Mouse (Mus musculus) ES-E14 (cell line): ENCODE measurements around the gene Reep3.

Source experiments
- HCFC1 ChIP-seq: IDR thresholded peaks from 2 replicates; pipeline ENCODE4 v1.6.1; 2012; ENCODE audit warnings: low read length, inconsistent platforms, borderline replicate concordance; ENCODE audit not compliant: insufficient read depth
- MAFK ChIP-seq: IDR thresholded peaks from 2 replicates; pipeline ENCODE4 v1.6.1; 2014; ENCODE audit warnings: mild to moderate bottlenecking, low read depth, low read length, inconsistent platforms; ENCODE audit not compliant: insufficient read depth

DNA sequence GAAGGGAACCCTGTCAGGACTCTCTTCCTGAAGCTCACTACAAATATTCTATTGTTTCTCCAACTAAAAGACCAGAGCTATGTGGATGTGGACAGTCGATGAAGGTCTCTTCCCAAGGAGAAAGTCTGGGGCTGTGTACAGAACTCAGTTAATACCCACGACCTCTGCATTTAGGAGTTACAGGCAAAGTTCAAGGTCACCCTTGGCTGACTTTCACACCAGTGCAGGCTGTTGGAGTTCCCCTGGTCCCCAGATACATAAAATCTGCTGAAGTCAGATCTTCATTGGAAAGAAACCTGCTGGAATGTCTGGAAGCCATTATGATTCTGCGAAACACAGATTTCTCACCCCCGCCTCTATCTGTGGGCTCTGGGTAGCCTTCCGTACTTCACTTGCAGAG, 45.3 kb downstream of the Reep3 start:
- TF ChIP-seq HCFC1 (no peak), MAFK (no peak)
